Comparison of ENCODE assay signal across 21 mouse cellular contexts in genomic region chr8:64107190-64107589, GRCm38 (mm10).
DNase-seq lines count a peak whose midpoint lies in the region; ATAC-seq and TF ChIP-seq lines count a peak whose summit lies in the region.
"Had no signal": no experiment of that assay in that cellular context is flagged by ENCODE, and none has a peak within 500 bp of the region (broad histone marks: within the 10 kb centered on the region; RNA-seq: fewer than 3 reads in every experiment).

No protein-coding gene starts in this region.

- no peaks in the 10 kb centered on the region for H3K9me3 ChIP-seq in forebrain, embryonic 15.5 days
- H3K9me3 ChIP-seq in forebrain, embryonic 10.5 days: no peaks in the 10 kb centered on the region
- H3K9me3 ChIP-seq in forebrain, embryonic 16.5 days (ENCODE audit: control insufficient read depth, low read length): no peaks in the 10 kb centered on the region
- H3K9me3 ChIP-seq: hindbrain, embryonic 12.5 days; liver, embryonic 12.5 days; midbrain, embryonic 10.5 days; neural tube, embryonic 12.5 days had no signal

- no peak overlapping the region for H3K9ac ChIP-seq in forebrain, embryonic 15.5 days (replicated peaks)
- no peak overlapping the region for H3K9ac ChIP-seq in forebrain, embryonic 16.5 days (replicated peaks; ENCODE audit: low read depth, low read length)
- H3K9ac ChIP-seq: hindbrain, embryonic 12.5 days; liver, embryonic 12.5 days; neural tube, embryonic 12.5 days had no signal

- H3K27me3 ChIP-seq in forebrain, embryonic 15.5 days: no peaks in the 10 kb centered on the region
- H3K27me3 ChIP-seq in forebrain, embryonic 10.5 days (ENCODE audit: poor library complexity, severe bottlenecking): no peaks in the 10 kb centered on the region
- H3K27me3 ChIP-seq in forebrain, embryonic 16.5 days (replicated peaks; ENCODE audit: control insufficient read depth, insufficient read depth, low read length): no peaks in the 10 kb centered on the region
- H3K27me3 ChIP-seq: CH12.LX; hindbrain, embryonic 12.5 days; liver, embryonic 12.5 days; neural tube, embryonic 12.5 days had no signal

- H3K36me3 ChIP-seq in forebrain, embryonic 15.5 days: no peaks in the 10 kb centered on the region
- no peaks in the 10 kb centered on the region for H3K36me3 ChIP-seq in forebrain, embryonic 10.5 days (replicated peaks)
- no peaks in the 10 kb centered on the region for H3K36me3 ChIP-seq in forebrain, embryonic 16.5 days (ENCODE audit: control insufficient read depth, insufficient read depth)
- H3K36me3 ChIP-seq: hindbrain, embryonic 12.5 days; liver, embryonic 12.5 days; midbrain, embryonic 10.5 days; neural tube, embryonic 12.5 days had no signal

- H3K4me1 ChIP-seq in forebrain, embryonic 15.5 days: no peaks in the 10 kb centered on the region
- H3K4me1 ChIP-seq in forebrain, embryonic 10.5 days: no peaks in the 10 kb centered on the region
- no peaks in the 10 kb centered on the region for H3K4me1 ChIP-seq in forebrain, embryonic 16.5 days (replicated peaks; ENCODE audit: control insufficient read depth, insufficient read depth, low read length)
- H3K4me1 ChIP-seq: hindbrain, embryonic 12.5 days; liver, embryonic 12.5 days; midbrain, embryonic 10.5 days; neural tube, embryonic 12.5 days had no signal

- WGBS in forebrain, embryonic 15.5 days: 68% methylated on average over 2 of the region's 2 CpGs
- WGBS in forebrain, embryonic 10.5 days: 77% methylated on average over 2 of the region's 2 CpGs
- WGBS in forebrain, embryonic 16.5 days: 73% methylated on average over 2 of the region's 2 CpGs

- H3K4me2 ChIP-seq in forebrain, embryonic 15.5 days (replicated peaks): no peak overlapping the region
- no peak overlapping the region for H3K4me2 ChIP-seq in forebrain, embryonic 16.5 days (ENCODE audit: low read length)
- H3K4me2 ChIP-seq: hindbrain, embryonic 12.5 days; liver, embryonic 12.5 days; neural tube, embryonic 12.5 days had no signal

- ATAC-seq in forebrain, embryonic 15.5 days (replicated peaks): peak; percentile 41; the same call in 1 of the 2 replicates
- peak; percentile 49; the same call in 1 of the 2 replicates for ATAC-seq in forebrain, embryonic 16.5 days
- ATAC-seq: liver, embryonic 12.5 days had no signal

- no peak for TF ChIP-seq POLR2A in brain, embryonic 14.5 days (IDR thresholded peaks at IDR 0.05; ENCODE audit: borderline replicate concordance, extremely low read depth, insufficient read depth, insufficient read length, poor library complexity, severe bottlenecking)

- H3K4me3 ChIP-seq in forebrain, embryonic 15.5 days: no peak overlapping the region
- H3K4me3 ChIP-seq in forebrain, embryonic 10.5 days: no peak overlapping the region
- no peak overlapping the region for H3K4me3 ChIP-seq in forebrain, embryonic 16.5 days (replicated peaks; ENCODE audit: low read length)
- H3K4me3 ChIP-seq: hindbrain, embryonic 12.5 days; liver, embryonic 12.5 days; midbrain, embryonic 10.5 days; neural tube, embryonic 12.5 days had no signal

- no peak for DNase-seq in forebrain, embryonic 10.5 days (ENCODE audit: extremely low spot score, low spot score)
- DNase-seq in brain, embryonic 14.5 days (ENCODE audit: low read depth): peak; percentile 46
- DNase-seq in cerebellum, adult 8-10 months: peak; percentile 44
- DNase-seq in ovary, postnatal 10 days (ENCODE audit: low spot score): no peak
- DNase-seq in Muller cell, postnatal 12 days (ENCODE audit: inconsistent ontology term): no peak
- DNase-seq: adrenal gland, postnatal 36 days; embryo, embryonic 11 days; heart, postnatal 10 days; kidney, adult 8-10 months; kidney, postnatal 14 days; lung, adult 2 months; lung, postnatal 36 days; spleen, adult 18-20 months; thymus, postnatal 4 days had no signal

- no peak overlapping the region for H3K27ac ChIP-seq in forebrain, embryonic 15.5 days (replicated peaks)
- H3K27ac ChIP-seq in forebrain, embryonic 10.5 days: no peak overlapping the region
- H3K27ac ChIP-seq in forebrain, embryonic 16.5 days (ENCODE audit: low read length): no peak overlapping the region
- H3K27ac ChIP-seq: hindbrain, embryonic 12.5 days; liver, embryonic 12.5 days; midbrain, embryonic 10.5 days; neural tube, embryonic 12.5 days had no signal

- TF ChIP-seq CTCF in brain, embryonic 14.5 days (IDR thresholded peaks at IDR 0.05; ENCODE audit: borderline replicate concordance, extremely low read depth, insufficient read depth, insufficient read length): no peak

Comparison
In these comparisons a context has a peak if more than half of its experiments do, and no peak if none do; other contexts are left out.
1. DNase-seq: peak in brain, embryonic 14.5 days (single experiment) and cerebellum, adult 8-10 months (single experiment); none in forebrain, embryonic 10.5 days (single experiment), ovary, postnatal 10 days (single experiment) and Muller cell, postnatal 12 days (single experiment).